8 mouse cellular contexts compared by ENCODE assay signal in genomic region chr7:134709226-134709853, GRCm38 (mm10). TPM values are rescaled to one million over a fixed set of nuclear protein-coding genes. Genes with fewer than 3 reads are reported as not detected.
DNase-seq lines count a peak whose midpoint lies in the region; ATAC-seq and TF ChIP-seq lines count a peak whose summit lies in the region.

No protein-coding gene starts in this region.

- peaks cover 6% of the 10 kb centered on the region; the same call in 1 of the 2 replicates for H3K4me1 ChIP-seq in hindbrain, embryonic 16.5 days (ENCODE audit: control insufficient read depth, insufficient read depth, low read depth, low read length)
- H3K4me1 ChIP-seq in midbrain, embryonic 12.5 days: peaks cover 12% of the 10 kb centered on the region
- H3K4me1 ChIP-seq in thymus, adult 2 months (replicated peaks; ENCODE audit: control insufficient read depth, insufficient read depth, low read length): no peaks in the 10 kb centered on the region

- H3K27me3 ChIP-seq in hindbrain, embryonic 16.5 days (replicated peaks; ENCODE audit: control insufficient read depth, insufficient read depth, low read length): no peaks in the 10 kb centered on the region
- H3K27me3 ChIP-seq in midbrain, embryonic 12.5 days: peaks cover 6% of the 10 kb centered on the region
- no peaks in the 10 kb centered on the region for H3K27me3 ChIP-seq in thymus, adult 2 months (ENCODE audit: control insufficient read depth, insufficient read depth, low read length)

- H3K9ac ChIP-seq in hindbrain, embryonic 16.5 days (ENCODE audit: low read depth, low read length): no peak overlapping the region
- H3K9ac ChIP-seq in midbrain, embryonic 12.5 days (replicated peaks): no peak overlapping the region

- peak; percentile 25 for DNase-seq in adrenal gland, postnatal 10 days
- no peak for DNase-seq in adrenal gland, postnatal 25 days
- peak; percentile 30 for DNase-seq in cerebellum, adult 9-10 months
- DNase-seq in spleen, postnatal 36 days (ENCODE audit: low spot score in 2 of 2): no peak
- no peak for DNase-seq in thymus, adult 2 months
- DNase-seq in ovary, postnatal 14 days (ENCODE audit: low spot score): no peak

- TF ChIP-seq CTCF in thymus, adult 2 months (IDR thresholded peaks at IDR 0.05; ENCODE audit: borderline replicate concordance, control insufficient read depth, extremely low read depth, insufficient read depth, low read length, poor library complexity): no peak

- H3K9me3 ChIP-seq in hindbrain, embryonic 16.5 days (ENCODE audit: control insufficient read depth, low read length): no peaks in the 10 kb centered on the region
- no peaks in the 10 kb centered on the region for H3K9me3 ChIP-seq in midbrain, embryonic 12.5 days

- no peaks in the 10 kb centered on the region for H3K36me3 ChIP-seq in hindbrain, embryonic 16.5 days (ENCODE audit: control insufficient read depth, insufficient read depth, low read length)
- no peaks in the 10 kb centered on the region for H3K36me3 ChIP-seq in midbrain, embryonic 12.5 days
- H3K36me3 ChIP-seq in thymus, adult 2 months (ENCODE audit: control insufficient read depth, insufficient read depth, low read length): no peaks in the 10 kb centered on the region

- ATAC-seq in hindbrain, embryonic 16.5 days: peak; percentile 97
- peak; percentile 81 for ATAC-seq in midbrain, embryonic 12.5 days (ENCODE audit: low FRiP score, low read depth)

- 28% methylated on average over 5 of the region's 5 CpGs for whole genome bisulfite sequencing in hindbrain, embryonic 16.5 days
- 16% methylated on average over 5 of the region's 5 CpGs for whole genome bisulfite sequencing in midbrain, embryonic 12.5 days
- 94% methylated on average over 5 of the region's 5 CpGs for WGBS in thymus, adult 2 months

- no peak overlapping the region for H3K4me2 ChIP-seq in hindbrain, embryonic 16.5 days (ENCODE audit: low read length)
- no peak overlapping the region for H3K4me2 ChIP-seq in midbrain, embryonic 12.5 days (replicated peaks)

- H3K4me3 ChIP-seq in hindbrain, embryonic 16.5 days (ENCODE audit: low read length): no peak overlapping the region
- no peak overlapping the region for H3K4me3 ChIP-seq in midbrain, embryonic 12.5 days
- no peak overlapping the region for H3K4me3 ChIP-seq in thymus, adult 2 months (ENCODE audit: control insufficient read depth, insufficient read depth, low read length)

- peak overlapping the region; percentile 66 for H3K27ac ChIP-seq in hindbrain, embryonic 16.5 days (ENCODE audit: low read depth, low read length)
- 0 out of 2 replicates have a peak overlapping the region, but pooled peaks have one; percentile 8 for H3K27ac ChIP-seq in midbrain, embryonic 12.5 days (replicated peaks)
- H3K27ac ChIP-seq in thymus, adult 2 months (ENCODE audit: control insufficient read depth, insufficient read depth, low read length): no peak overlapping the region

- no peak for TF ChIP-seq POLR2A in thymus, adult 2 months (IDR thresholded peaks at IDR 0.05; ENCODE audit: control insufficient read depth, extremely low read depth, insufficient read depth, low read length, poor library complexity)

RNA-seq across cellular contexts. Expression of gene Dock1, which starts 38.9 kb away (rescaled TPM):
- total RNA-seq in adrenal gland, postnatal 10 days (2021): 100 to 1,000 TPM in 1 of 2 experiments, 10 to 100 TPM in 1; 86.5 to 107 TPM
- 182 and 201 TPM in 2 replicates for total RNA-seq in adrenal gland, postnatal 25 days (2021)
- polyA plus RNA-seq in hindbrain, embryonic 16.5 days (2015; fragmentation: Nextera tagmentation; extraction: Ambion mirVana): 8.8 and 8.9 TPM in 2 replicates
- 17.7 and 18.4 TPM in 2 replicates for polyA plus RNA-seq in midbrain, embryonic 12.5 days (2016; fragmentation: Nextera tagmentation; extraction: Ambion mirVana)
- 2.8 and 3.2 TPM in 2 replicates for polyA plus RNA-seq in thymus, adult 2 months (2012; rRNA removed)

Comparison
In these comparisons a context has a peak if more than half of its experiments do, and no peak if none do; other contexts are left out.
1. DNase-seq: peak in adrenal gland, postnatal 10 days (single experiment) and cerebellum, adult 9-10 months (single experiment); none in adrenal gland, postnatal 25 days (single experiment), spleen, postnatal 36 days (0 of 2), thymus, adult 2 months (single experiment) and ovary, postnatal 14 days (single experiment).